Mouse (Mus musculus) C2C12 (cell line): ENCODE measurements at regions not wholly inside any gene's neighbourhood (a gene's known extent, or its start where the extent isn't known, plus 50 kb on each side); places are given as distances from the start of the nearest gene placed in this dataset.

Source experiments
- CEBPB ChIP-seq: IDR thresholded peaks from one replicate; pipeline ENCODE4 v1.6.1; 2011; ENCODE audit warnings: low read depth, mild to moderate bottlenecking, control low read depth, moderate library complexity
- CTCF ChIP-seq: IDR thresholded peaks from one replicate; pipeline ENCODE4 v1.5.1; 2011; ENCODE audit not compliant: control insufficient read depth, insufficient read depth, insufficient read length
- MAX ChIP-seq: IDR thresholded peaks from one replicate; pipeline ENCODE4 v1.6.1; 2011; ENCODE audit warnings: mild to moderate bottlenecking, control low read depth
- MYOD1 ChIP-seq: IDR thresholded peaks from one replicate; pipeline ENCODE4 v1.6.1; 2011; ENCODE audit warnings: low read depth; ENCODE audit not compliant: control insufficient read depth, insufficient read length
- MYOG ChIP-seq: IDR thresholded peaks from one replicate; pipeline ENCODE4 v1.6.1; 2011; ENCODE audit not compliant: control insufficient read depth, insufficient read length; ENCODE audit errors: extremely low read depth
- USF1 ChIP-seq: IDR thresholded peaks from one replicate; pipeline ENCODE4 v1.6.1; 2011; ENCODE audit warnings: low read depth, mild to moderate bottlenecking, control low read depth, moderate library complexity

DNA sequence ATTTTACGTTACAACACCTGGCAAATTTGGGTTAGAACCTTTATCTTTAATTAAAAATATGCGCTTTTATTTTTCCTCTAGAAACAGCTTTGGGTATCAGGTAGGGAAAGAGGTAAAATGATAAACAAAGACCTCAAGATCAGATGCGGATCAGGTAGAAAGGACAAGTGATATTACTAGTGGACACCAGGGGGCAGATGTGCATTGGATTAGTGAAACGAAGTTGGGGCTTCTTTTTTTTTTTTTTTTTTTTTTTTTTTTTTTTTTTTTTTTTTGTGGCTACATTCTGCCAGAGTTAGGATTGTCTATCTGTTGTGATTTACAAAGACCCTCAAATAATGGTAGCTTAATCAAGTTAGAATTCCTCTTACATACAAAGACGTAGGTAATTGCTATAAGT is 153.8 kb downstream of the Cd109 start:
- TF ChIP-seq CTCF (no peak), MAX (no peak), USF1 (no peak), MYOD1 (no peak), CEBPB (no peak), MYOG (no peak)
